Mouse (Mus musculus) ES-Bruce4 (cell line): ENCODE data around the gene AI837181.

ENCODE experiments used
- CTCF ChIP-seq: IDR thresholded peaks from one replicate; pipeline ENCODE4 v1.8.1; 2011; ENCODE audit warnings: low read depth, low read length
- EP300 ChIP-seq: IDR thresholded peaks from 2 replicates; pipeline ENCODE4 v1.6.1; 2011; ENCODE audit warnings: low read depth, low read length; ENCODE audit not compliant: insufficient read depth
- POLR2A ChIP-seq: IDR thresholded peaks from one replicate; pipeline ENCODE4 v1.8.1; 2011; ENCODE audit warnings: low read length; ENCODE audit not compliant: insufficient read depth

DNA sequence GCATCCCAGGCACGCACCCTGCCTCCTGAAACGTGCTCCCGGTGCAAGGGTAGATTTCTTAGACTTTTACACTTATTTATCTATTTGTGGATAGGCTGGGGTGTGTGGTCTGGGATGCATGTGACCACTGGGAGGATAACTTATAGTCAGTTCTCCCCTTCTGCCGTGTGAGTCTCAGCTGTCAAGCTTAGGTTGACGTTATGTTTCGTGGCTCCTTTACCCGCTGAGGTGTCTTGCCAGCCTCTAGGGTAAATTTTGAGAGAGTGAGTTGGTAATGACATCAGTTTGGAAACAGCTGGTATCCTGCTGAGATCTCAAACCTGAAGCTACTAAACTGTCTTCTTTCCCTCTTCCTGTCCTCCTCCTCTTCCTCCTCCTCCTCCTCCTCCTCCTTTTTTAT is 19.0 kb upstream of the AI837181 start:
- no peak for TF ChIP-seq POLR2A
- no peak for TF ChIP-seq CTCF
- TF ChIP-seq EP300 = no peak
